Mouse (Mus musculus): ENCODE results near the gene Cfap77. TPM values are rescaled to one million over a fixed set of nuclear protein-coding genes. Genes with fewer than 3 reads are reported as not detected.

Gene Cfap77
- polyA plus RNA-seq, 1 experiment from 2014 or later, result 0.35 TPM

DNA sequence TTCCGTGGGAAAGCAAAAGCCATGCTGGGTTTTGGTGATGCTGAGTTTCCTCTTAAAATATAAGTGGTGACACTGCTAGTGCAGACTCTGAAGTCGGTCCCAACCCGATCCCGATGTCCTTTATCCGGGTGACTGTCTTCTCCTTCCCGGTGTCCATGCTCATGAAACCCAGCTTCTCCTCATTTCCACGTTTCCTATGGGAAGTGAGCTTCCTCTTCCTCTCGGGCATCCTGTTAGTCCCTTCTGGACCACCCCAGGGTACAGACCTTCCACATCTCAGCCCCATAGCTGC lies 13.4 kb downstream of the Cfap77 start:
- WGBS, result 30% methylated on average over 8 of the region's 8 CpGs
- H3K27ac ChIP-seq, result no peak overlapping the region
- H3K4me3 ChIP-seq (replicated peaks), result no peak overlapping the region
- H3K9ac ChIP-seq, result no peak overlapping the region
- peaks cover 98% of the 10 kb centered on the region for H3K27me3 ChIP-seq
- no peak for ATAC-seq (replicated peaks; ENCODE audit: low FRiP score)
- H3K4me2 ChIP-seq, result no peak overlapping the region
- H3K36me3 ChIP-seq, result no peaks in the 10 kb centered on the region
- no peaks in the 10 kb centered on the region for H3K4me1 ChIP-seq
- H3K9me3 ChIP-seq (replicated peaks), result no peaks in the 10 kb centered on the region

DNA sequence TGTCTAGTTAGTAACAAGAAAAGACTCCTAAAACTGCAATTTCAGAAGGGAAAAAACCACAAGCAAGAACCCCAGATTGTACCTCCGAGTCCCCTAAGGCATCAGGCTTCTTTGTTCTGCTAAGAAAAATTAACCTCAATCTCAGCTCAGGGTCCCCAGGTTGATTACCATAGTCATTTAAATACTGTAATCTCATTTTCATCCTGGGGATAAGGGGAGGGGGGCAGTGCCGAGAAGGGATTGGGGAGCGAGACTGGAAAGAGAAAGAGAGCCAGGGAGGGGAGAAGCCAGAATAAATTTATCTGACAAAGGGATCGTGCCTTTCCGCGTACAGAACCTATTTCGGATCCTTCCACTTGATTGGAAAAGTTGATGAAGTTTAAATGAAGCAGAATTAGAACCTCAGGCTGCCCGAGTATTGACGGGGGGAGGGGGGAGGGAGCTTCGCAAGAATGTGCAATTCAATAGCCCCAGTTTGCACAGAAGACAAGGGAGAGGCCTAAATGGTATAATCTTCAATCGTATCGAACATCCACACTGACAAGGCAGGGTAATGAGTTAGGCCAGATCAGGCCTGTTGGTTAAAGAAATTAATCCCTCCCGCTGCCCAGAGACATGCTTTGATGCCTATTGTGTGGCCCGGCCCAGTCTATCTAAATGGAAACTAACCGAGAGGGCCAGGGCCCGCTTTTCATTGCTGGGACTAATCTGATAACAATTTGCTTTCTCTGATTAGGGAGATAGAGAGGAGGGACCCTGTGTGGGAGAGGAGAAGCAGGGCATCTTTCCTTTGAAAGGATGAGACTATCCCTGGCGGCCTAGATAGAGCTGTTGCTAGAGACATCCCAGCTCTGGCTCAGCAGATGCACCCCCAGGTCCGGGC lies 14.0 kb downstream of the Cfap77 start:
- H3K4me2 ChIP-seq, result no peak overlapping the region
- H3K9ac ChIP-seq, result no peak overlapping the region
- no peaks in the 10 kb centered on the region for H3K4me1 ChIP-seq
- H3K36me3 ChIP-seq, result no peaks in the 10 kb centered on the region
- H3K27me3 ChIP-seq, result peaks cover 95% of the 10 kb centered on the region
- no peak for ATAC-seq (replicated peaks; ENCODE audit: low FRiP score)
- 15% methylated on average over 18 of the region's 18 CpGs for WGBS
- no peak overlapping the region for H3K4me3 ChIP-seq (replicated peaks)
- H3K27ac ChIP-seq, result no peak overlapping the region
- no peaks in the 10 kb centered on the region for H3K9me3 ChIP-seq (replicated peaks)

DNA sequence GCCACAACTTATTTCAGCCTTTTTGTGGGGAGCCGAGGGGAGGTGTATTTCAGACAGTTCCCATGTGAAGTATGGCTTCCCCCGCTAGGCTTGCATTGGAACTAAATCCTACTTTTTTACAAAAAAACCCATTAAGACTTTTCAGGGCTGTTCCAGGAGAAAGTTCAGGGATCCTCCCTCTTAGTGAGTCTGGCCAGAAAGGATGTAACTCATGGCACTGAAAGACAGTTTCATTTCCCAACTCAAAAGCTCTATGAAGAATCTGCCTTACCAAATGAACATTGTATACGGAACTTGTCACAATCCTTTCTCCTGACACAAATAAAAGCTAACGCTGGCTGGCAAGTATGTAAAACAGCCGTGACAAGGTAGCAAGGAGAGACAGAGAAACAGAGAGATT lies 15.1 kb downstream of the Cfap77 start:
- H3K4me3 ChIP-seq (replicated peaks), result no peak overlapping the region
- no peak overlapping the region for H3K9ac ChIP-seq
- H3K36me3 ChIP-seq, result no peaks in the 10 kb centered on the region
- no peaks in the 10 kb centered on the region for H3K4me1 ChIP-seq
- H3K27me3 ChIP-seq, result peaks cover 91% of the 10 kb centered on the region
- no peak overlapping the region for H3K27ac ChIP-seq
- ATAC-seq (replicated peaks; ENCODE audit: low FRiP score), result no peak
- H3K4me2 ChIP-seq, result no peak overlapping the region
- 12% methylated on average over 5 of the region's 5 CpGs for WGBS
- no peaks in the 10 kb centered on the region for H3K9me3 ChIP-seq (replicated peaks)

GRCm38 (mm10) chr2:29035698-29036097 lies 19.2 kb downstream of the Cfap77 start:
- peaks cover 79% of the 10 kb centered on the region for H3K27me3 ChIP-seq
- peak; percentile 29; the same call in 1 of the 2 replicates for ATAC-seq (replicated peaks; ENCODE audit: low FRiP score)
- no peaks in the 10 kb centered on the region for H3K9me3 ChIP-seq (replicated peaks)
- H3K27ac ChIP-seq, result no peak overlapping the region
- no peak overlapping the region for H3K4me3 ChIP-seq (replicated peaks)
- 63% methylated on average over 8 of the region's 8 CpGs for WGBS
- no peak overlapping the region for H3K9ac ChIP-seq
- no peak overlapping the region for H3K4me2 ChIP-seq
- no peaks in the 10 kb centered on the region for H3K4me1 ChIP-seq
- no peaks in the 10 kb centered on the region for H3K36me3 ChIP-seq

GRCm38 (mm10) chr2:29034542-29035475 lies 20.1 kb downstream of the Cfap77 start:
- no peak overlapping the region for H3K27ac ChIP-seq
- H3K9ac ChIP-seq, result no peak overlapping the region
- ATAC-seq (replicated peaks; ENCODE audit: low FRiP score), result no peak
- H3K4me2 ChIP-seq, result no peak overlapping the region
- WGBS, result 67% methylated on average over 20 of the region's 20 CpGs
- no peaks in the 10 kb centered on the region for H3K36me3 ChIP-seq
- no peaks in the 10 kb centered on the region for H3K9me3 ChIP-seq (replicated peaks)
- H3K4me1 ChIP-seq, result peaks cover 6% of the 10 kb centered on the region; the same call in 1 of the 2 replicates
- H3K27me3 ChIP-seq, result peaks cover 79% of the 10 kb centered on the region
- H3K4me3 ChIP-seq (replicated peaks), result no peak overlapping the region

DNA sequence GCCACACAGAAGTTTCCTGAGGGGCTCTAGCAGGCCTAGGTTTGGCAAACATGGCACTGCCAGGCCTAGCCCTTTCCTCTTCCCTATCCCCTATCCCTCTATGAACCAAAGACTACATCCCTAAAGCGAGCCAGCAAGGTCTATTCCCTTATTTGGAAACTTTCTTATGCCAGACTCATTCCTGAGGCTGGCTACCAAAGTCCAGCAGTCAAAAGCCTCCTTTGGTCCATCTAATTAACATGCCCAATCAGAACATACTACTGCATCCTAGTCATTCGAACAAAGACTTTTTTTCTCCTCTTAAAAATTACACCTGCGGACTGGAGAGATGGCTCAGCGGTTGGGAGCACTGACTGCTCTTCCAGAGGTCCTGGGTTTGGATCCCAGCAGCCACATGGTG lies 22.9 kb downstream of the Cfap77 start:
- no peak for ATAC-seq (replicated peaks; ENCODE audit: low FRiP score)
- Histone ChIP-seq H3K4me3 (replicated peaks) (no peak overlapping the region), H3K36me3 (no peaks in the 10 kb centered on the region), H3K27me3 (peaks cover 77% of the 10 kb centered on the region), H3K9ac (no peak overlapping the region), H3K9me3 (replicated peaks) (no peaks in the 10 kb centered on the region), H3K27ac (no peak overlapping the region), H3K4me2 (no peak overlapping the region), H3K4me1 (peaks cover 9% of the 10 kb centered on the region; the same call in 1 of the 2 replicates)
- 84% methylated on average over 4 of the region's 4 CpGs for WGBS

GRCm38 (mm10) chr2:29030048-29030734 lies 24.7 kb downstream of the Cfap77 start:
- Histone ChIP-seq H3K27me3 (peaks cover 76% of the 10 kb centered on the region), H3K4me1 (peaks cover 9% of the 10 kb centered on the region; the same call in 1 of the 2 replicates), H3K36me3 (no peaks in the 10 kb centered on the region), H3K9me3 (replicated peaks) (no peaks in the 10 kb centered on the region), H3K4me3 (replicated peaks) (no peak overlapping the region), H3K27ac (no peak overlapping the region), H3K4me2 (no peak overlapping the region), H3K9ac (no peak overlapping the region)
- WGBS, result 51% methylated on average over 20 of the region's 20 CpGs
- ATAC-seq (replicated peaks; ENCODE audit: low FRiP score), result no peak

- Histone ChIP-seq H3K4me2 (no peak overlapping the region), H3K4me1 (peaks cover 8% of the 10 kb centered on the region; the same call in 1 of the 2 replicates), H3K9ac (no peak overlapping the region), H3K36me3 (no peaks in the 10 kb centered on the region), H3K4me3 (replicated peaks) (no peak overlapping the region), H3K27me3 (peaks cover 80% of the 10 kb centered on the region), H3K9me3 (replicated peaks) (no peaks in the 10 kb centered on the region), H3K27ac (no peak overlapping the region)
- 74% methylated on average over 5 of the region's 5 CpGs for WGBS
- ATAC-seq (replicated peaks; ENCODE audit: low FRiP score), result no peak
These were observed 29.6 kb downstream of the Cfap77 start for GRCm38 (mm10) chr2:29025284-29025683.

GRCm38 (mm10) chr2:29023001-29023400 lies 31.9 kb downstream of the Cfap77 start:
- H3K27me3 ChIP-seq, result peaks cover 73% of the 10 kb centered on the region
- H3K4me3 ChIP-seq (replicated peaks), result no peak overlapping the region
- no peak overlapping the region for H3K27ac ChIP-seq
- ATAC-seq (replicated peaks; ENCODE audit: low FRiP score), result no peak
- H3K9me3 ChIP-seq (replicated peaks), result no peaks in the 10 kb centered on the region
- no peak overlapping the region for H3K4me2 ChIP-seq
- no peaks in the 10 kb centered on the region for H3K4me1 ChIP-seq
- H3K36me3 ChIP-seq, result no peaks in the 10 kb centered on the region
- H3K9ac ChIP-seq, result no peak overlapping the region
- WGBS, result 84% methylated on average over 7 of the region's 7 CpGs

GRCm38 (mm10) chr2:29021025-29021424 lies 33.8 kb downstream of the Cfap77 start:
- Histone ChIP-seq H3K4me3 (replicated peaks) (no peak overlapping the region), H3K36me3 (no peaks in the 10 kb centered on the region), H3K4me2 (0 out of 2 replicates have a peak overlapping the region, but pooled peaks have one; percentile 9), H3K4me1 (peaks cover 11% of the 10 kb centered on the region), H3K9ac (no peak overlapping the region), H3K9me3 (replicated peaks) (no peaks in the 10 kb centered on the region), H3K27ac (no peak overlapping the region), H3K27me3 (peaks cover 74% of the 10 kb centered on the region)
- 15% methylated on average over 17 of the region's 17 CpGs for WGBS
- ATAC-seq (replicated peaks; ENCODE audit: low FRiP score), result no peak

- H3K36me3 ChIP-seq, result no peaks in the 10 kb centered on the region
- peaks cover 11% of the 10 kb centered on the region for H3K4me1 ChIP-seq
- peaks cover 75% of the 10 kb centered on the region for H3K27me3 ChIP-seq
- H3K4me3 ChIP-seq (replicated peaks), result no peak overlapping the region
- ATAC-seq (replicated peaks; ENCODE audit: low FRiP score), result no peak
- no peak overlapping the region for H3K27ac ChIP-seq
- H3K4me2 ChIP-seq, result no peak overlapping the region
- no peak overlapping the region for H3K9ac ChIP-seq
- WGBS, result 50% methylated on average over 5 of the region's 5 CpGs
- no peaks in the 10 kb centered on the region for H3K9me3 ChIP-seq (replicated peaks)
These were observed 36.2 kb downstream of the Cfap77 start for GRCm38 (mm10) chr2:29018680-29019079.
